Mouse (Mus musculus) c-Kit-positive CD71-negative TER-119-negative erythroid progenitor cells, embryonic 14.5 days (primary cell): Measurements from ENCODE around the gene Senp5.
A peak's percentile ranks its signal among the peaks of the same experiment; 100 is the strongest.

ENCODE experiments used
- DNase-seq: peaks from one replicate; pipeline ENCODE4 v3.0.0-alpha.2; 2013; ENCODE audit warnings: low read depth

Gene Senp5

DNA sequence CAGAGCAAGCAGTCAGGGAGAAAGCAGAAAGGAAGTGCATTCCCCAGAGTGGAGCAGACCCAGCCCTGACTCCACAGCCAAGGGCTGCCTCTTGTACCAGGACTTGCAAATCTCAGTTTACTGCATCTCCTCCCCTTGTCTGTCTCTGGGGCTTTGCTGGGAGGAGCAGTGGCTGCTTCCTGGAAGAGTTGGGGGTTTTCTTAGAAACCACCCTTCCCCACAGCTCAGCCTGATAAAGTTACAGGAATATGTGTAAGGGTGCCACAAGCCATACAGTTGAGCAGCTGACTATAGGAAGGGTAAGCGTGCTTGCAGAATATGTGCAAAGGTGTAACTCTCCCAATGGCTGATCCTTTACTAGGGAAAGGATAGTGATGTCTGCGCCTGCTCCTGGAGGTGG lies 62.5 kb downstream of the Senp5 start:
- DNase-seq, result no peak

- DNase-seq, result no peak
These were observed 64.2 kb downstream of the Senp5 start for GRCm38 (mm10) chr16:31938856-31939255.

- DNase-seq, result no peak
These were observed 66.5 kb downstream of the Senp5 start for GRCm38 (mm10) chr16:31936568-31936967.

DNA sequence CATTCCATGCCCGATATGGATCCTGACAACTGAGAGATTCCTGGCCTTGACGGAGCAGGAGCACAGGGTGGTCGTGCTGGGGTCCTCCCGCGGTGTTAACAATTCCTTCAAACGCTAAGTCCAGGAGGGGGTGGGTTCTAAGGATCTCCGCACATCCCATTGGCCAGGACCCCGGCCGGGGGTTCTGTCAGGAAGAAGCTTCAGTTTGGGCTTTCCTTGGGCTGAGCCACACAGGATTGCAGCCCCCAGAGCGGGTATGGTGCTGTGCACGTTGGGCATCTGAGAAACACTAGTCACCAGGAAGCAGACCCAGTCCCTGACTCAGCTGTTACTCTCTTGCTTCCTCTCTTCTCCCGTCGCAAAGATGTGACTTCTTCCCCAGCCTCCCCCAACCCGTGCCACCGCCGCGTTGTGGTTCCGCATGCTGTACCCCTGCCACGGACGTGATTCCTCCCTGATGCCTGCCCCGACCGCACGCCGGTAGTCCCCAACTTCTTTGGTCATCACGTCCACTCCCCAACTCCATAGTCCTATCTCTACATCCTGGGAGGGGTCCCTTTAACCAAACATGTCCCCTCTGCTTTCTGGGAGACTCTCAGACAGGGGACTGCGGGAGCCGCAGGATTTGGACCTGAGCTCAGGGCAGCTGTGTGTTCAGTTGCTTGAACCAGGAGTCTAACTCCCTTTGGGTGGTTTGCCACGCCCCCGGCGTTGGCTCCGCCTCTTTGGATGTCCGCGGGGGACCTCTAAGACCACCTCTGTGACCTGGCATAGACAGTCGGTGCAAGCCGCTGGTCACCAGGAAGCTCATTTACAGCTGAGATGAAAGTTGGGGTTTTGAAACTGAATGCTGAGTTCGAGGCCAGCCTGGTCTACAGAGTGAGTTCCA lies 67.8 kb downstream of the Senp5 start:
- DNase-seq, result no peak

- no peak for DNase-seq
These were observed 68.5 kb downstream of the Senp5 start for GRCm38 (mm10) chr16:31934550-31935010.

DNA sequence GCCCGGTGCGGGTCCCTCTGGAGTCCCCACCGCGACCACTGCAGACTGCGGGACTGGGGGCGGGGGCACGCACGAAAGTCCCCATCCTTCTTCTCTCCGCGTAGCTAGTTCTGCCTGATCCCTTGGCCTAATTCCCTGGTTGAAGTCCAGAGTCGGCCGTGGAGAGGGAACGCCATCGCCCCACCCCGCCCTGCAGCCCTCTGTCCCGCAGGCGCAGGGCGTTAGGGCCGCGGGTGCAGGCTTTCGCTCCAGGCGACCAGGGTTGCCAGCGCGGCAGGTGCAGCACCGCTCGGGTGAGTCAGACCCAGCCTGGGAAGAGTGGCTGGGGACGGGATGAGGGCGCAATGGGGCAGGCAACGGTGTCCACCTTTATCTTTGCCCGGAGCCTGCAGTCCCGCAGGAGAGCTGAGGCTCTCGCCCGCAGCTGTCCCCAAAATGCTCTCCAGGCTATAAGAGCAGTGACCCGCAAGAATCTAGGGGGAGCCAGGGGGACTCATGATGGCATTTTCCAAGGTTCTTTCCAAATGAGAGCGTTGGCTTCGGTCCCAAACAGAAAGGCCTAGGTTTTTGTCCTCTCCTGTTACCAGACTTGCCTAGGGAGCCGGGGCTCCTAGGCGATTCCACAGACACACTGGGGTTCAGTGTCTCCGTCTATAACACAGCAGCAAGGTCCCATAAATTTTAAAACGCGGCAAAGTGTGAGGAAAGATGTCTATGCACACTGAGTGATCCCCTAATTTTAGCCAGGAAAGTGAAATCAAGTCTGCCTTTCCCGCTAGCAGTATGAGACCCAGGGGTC lies 69.1 kb downstream of the Senp5 start, which contains the start of gene Pigz:
TSS of gene Pigz (plus strand) at position 101 of the 799 bp plus-strand sequence.
- DNase-seq, result no peak

GRCm38 (mm10) chr16:31932840-31933697 lies 70.0 kb downstream of the Senp5 start:
- peak; percentile 86 for DNase-seq

DNA sequence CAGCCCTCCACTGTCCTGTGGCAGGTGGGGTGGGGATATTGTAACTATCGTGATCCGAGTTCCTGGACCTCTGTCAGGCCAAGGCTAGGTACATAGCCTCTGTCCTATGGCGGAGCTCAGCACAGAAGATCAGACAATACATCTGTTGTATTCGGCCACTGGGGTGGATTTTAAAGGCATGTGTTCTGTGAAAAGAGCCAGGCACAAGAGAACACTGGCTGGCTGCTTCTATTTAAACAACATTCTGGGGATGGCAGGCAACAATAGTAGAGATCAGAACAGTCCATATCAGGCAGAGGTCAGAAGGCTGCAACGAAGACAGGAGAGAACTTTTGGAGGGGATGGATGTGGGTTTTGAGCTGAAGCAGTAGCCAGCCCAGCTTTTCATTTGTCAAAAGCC lies 70.8 kb downstream of the Senp5 start:
- DNase-seq, result no peak

DNA sequence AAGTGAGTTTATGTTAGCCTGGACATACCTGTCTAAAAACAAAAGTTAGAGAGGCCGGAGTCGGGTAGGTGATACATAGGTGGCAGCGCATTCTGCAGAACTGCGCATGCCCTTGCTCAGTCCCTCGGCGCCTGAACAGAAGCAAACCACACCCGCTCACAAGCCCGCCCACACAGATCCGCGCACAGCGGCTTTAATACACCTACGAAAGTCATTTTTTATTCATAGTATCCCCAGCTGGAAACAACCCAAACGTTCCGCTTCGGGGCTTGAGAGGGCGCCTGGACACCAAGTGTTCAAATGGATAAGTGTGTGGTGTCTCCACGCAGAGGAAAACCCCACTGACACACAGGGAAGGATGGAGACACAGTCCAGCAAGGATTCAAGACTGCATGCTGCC lies 71.8 kb downstream of the Senp5 start:
- DNase-seq, result no peak

- no peak for DNase-seq
These were observed 75.7 kb downstream of the Senp5 start for GRCm38 (mm10) chr16:31927412-31927811.

- no peak for DNase-seq
These were observed 76.4 kb downstream of the Senp5 start for GRCm38 (mm10) chr16:31926547-31927182.

DNA sequence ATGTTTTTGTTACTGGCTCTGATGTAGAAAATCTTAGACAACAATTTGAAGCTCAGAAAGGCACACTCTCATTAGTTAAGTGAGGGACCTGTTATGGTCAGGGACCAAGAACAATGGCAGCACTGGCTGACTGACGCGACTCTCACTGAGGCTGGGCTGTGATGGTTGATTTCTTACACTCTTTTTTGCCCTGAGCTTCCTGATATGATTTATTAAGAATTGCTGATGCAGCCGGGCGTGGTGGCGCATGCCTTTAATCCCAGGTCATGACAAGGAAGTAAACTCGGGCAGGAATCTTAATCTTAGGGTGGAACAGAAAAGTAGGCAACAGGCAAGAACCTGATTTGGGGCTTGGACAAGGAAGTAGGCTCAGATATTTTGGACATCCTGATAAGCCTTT lies 77.0 kb downstream of the Senp5 start:
- DNase-seq, result no peak

DNA sequence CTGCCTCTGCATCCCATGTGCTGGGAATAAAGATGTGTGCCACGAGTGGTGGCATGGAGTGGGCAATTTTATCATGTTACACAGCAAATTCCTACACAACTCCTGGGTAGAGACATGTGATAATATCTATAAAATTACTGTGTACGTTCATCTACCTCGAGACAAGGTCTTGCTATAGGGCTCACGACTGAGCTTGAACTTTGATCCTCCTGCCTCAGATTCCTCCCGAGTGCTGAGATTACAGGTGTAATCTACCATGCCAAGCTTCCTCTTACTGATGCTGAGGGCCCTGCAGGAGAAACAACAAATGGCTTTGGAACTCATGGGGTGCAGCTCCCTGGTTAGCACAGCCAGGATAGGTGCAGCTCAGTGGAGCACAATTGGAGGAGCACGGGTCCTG lies 78.7 kb downstream of the Senp5 start:
- no peak for DNase-seq

DNA sequence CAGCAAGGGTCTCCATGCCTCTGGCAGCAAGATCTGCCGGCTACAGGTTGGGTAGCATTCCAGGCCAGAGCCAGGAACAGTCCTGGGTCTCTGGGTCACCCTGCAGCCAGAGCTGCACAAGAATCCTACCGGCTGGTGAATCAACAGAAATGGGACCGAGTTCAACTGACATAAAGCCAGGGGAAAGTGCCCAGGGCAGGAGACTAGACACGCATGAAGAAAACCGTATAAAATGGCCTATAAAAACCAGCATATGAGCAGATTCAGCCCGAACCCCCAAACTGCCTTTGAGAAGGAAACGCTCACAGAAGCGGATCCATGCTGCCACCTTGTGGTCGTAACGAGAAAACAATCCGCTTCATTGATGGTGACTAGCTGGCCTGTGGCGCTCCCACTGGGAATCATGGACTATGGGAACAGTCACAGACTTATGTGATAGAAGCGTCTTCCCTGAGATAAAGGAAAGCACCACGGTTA lies 84.8 kb downstream of the Senp5 start:
- peak; percentile 76 for DNase-seq

DNA sequence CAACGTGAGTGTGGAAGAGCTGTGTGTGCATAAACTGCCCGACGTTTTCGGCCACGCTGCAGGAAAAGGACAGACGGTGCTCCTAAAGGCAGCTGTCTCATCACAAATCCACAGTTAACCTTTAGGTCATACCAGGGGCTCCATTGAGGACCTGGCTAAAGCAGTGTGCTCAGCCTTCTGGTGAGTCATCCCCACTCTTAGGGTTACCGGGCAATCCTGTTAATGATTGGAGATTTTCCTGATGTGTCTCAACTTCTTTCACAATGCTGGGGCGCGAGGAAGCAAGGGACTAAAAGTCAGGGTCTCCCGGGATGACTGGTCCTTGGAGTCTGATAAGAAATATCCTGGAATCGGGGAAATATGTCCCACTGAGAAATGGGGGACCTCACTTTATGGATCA lies 85.3 kb downstream of the Senp5 start:
- DNase-seq, result no peak

GRCm38 (mm10) chr16:31910281-31910847 lies 92.7 kb downstream of the Senp5 start:
- no peak for DNase-seq
